Mouse (Mus musculus): ENCODE data around the gene Sdr42e1. TPM values are rescaled to one million over a fixed set of nuclear protein-coding genes. Genes with fewer than 3 reads are reported as not detected.

The Sdr42e1 gene
- polyA plus RNA-seq (2015; fragmentation: Nextera tagmentation; extraction: Ambion mirVana), result 4.0 and 4.2 TPM in 2 replicates

- Histone ChIP-seq H3K4me3 (ENCODE audit: low read length) (peak within 1 kb of the TSS; percentile 61), H3K27ac (ENCODE audit: low read length) (no peak within 1 kb of the TSS), H3K36me3 (ENCODE audit: control insufficient read depth, insufficient read depth, low read length) (no peaks in the 10 kb centered on the region), H3K9ac (ENCODE audit: low read length) (peak within 1 kb of the TSS; percentile 68), H3K27me3 (ENCODE audit: control insufficient read depth, insufficient read depth, low read depth, low read length) (peaks cover 4% of the 10 kb centered on the region; the same call in 1 of the 2 replicates), H3K4me1 (replicated peaks; ENCODE audit: control insufficient read depth, insufficient read depth, low read length) (no peaks in the 10 kb centered on the region), H3K4me2 (ENCODE audit: low read depth, low read length) (peak within 1 kb of the TSS; percentile 73), H3K9me3 (ENCODE audit: control insufficient read depth, low read length) (no peaks in the 10 kb centered on the region)
- 4% methylated on average over 17 of the region's 17 CpGs for WGBS
- peak; percentile 36; the same call in 1 of the 2 replicates for ATAC-seq (ENCODE audit: low read depth)
Measured at GRCm38 (mm10) chr8:117673430-117673830, at the start of gene Sdr42e1. Gene Sdr42e1 (minus strand): TSS chr8:117673689.

- H3K27me3 ChIP-seq (ENCODE audit: control insufficient read depth, insufficient read depth, low read depth, low read length), result no peaks in the 10 kb centered on the region
- 67% methylated on average over 14 of the region's 14 CpGs for WGBS
- H3K4me3 ChIP-seq (ENCODE audit: low read length), result no peak overlapping the region
- no peaks in the 10 kb centered on the region for H3K4me1 ChIP-seq (replicated peaks; ENCODE audit: control insufficient read depth, insufficient read depth, low read length)
- H3K4me2 ChIP-seq (ENCODE audit: low read depth, low read length), result no peak overlapping the region
- H3K27ac ChIP-seq (ENCODE audit: low read length), result no peak overlapping the region
- no peaks in the 10 kb centered on the region for H3K9me3 ChIP-seq (ENCODE audit: control insufficient read depth, low read length)
- H3K9ac ChIP-seq (ENCODE audit: low read length), result no peak overlapping the region
- ATAC-seq (ENCODE audit: low read depth), result no peak
- H3K36me3 ChIP-seq (ENCODE audit: control insufficient read depth, insufficient read depth, low read length), result no peaks in the 10 kb centered on the region
Measured at GRCm38 (mm10) chr8:117718152-117718860, 44.8 kb upstream of the Sdr42e1 start.

- no peak overlapping the region for H3K9ac ChIP-seq (ENCODE audit: low read length)
- H3K27me3 ChIP-seq (ENCODE audit: control insufficient read depth, insufficient read depth, low read depth, low read length), result no peaks in the 10 kb centered on the region
- H3K4me2 ChIP-seq (ENCODE audit: low read depth, low read length), result no peak overlapping the region
- no peak overlapping the region for H3K27ac ChIP-seq (ENCODE audit: low read length)
- no peaks in the 10 kb centered on the region for H3K4me1 ChIP-seq (replicated peaks; ENCODE audit: control insufficient read depth, insufficient read depth, low read length)
- H3K4me3 ChIP-seq (ENCODE audit: low read length), result no peak overlapping the region
- no peaks in the 10 kb centered on the region for H3K36me3 ChIP-seq (ENCODE audit: control insufficient read depth, insufficient read depth, low read length)
- H3K9me3 ChIP-seq (ENCODE audit: control insufficient read depth, low read length), result no peaks in the 10 kb centered on the region
- 64% methylated on average over 5 of the region's 5 CpGs for WGBS
- ATAC-seq (ENCODE audit: low read depth), result no peak
Measured at GRCm38 (mm10) chr8:117715896-117716295, 42.4 kb upstream of the Sdr42e1 start.

- no peak overlapping the region for H3K4me3 ChIP-seq (ENCODE audit: low read length)
- no peaks in the 10 kb centered on the region for H3K27me3 ChIP-seq (ENCODE audit: control insufficient read depth, insufficient read depth, low read depth, low read length)
- no peaks in the 10 kb centered on the region for H3K4me1 ChIP-seq (replicated peaks; ENCODE audit: control insufficient read depth, insufficient read depth, low read length)
- H3K36me3 ChIP-seq (ENCODE audit: control insufficient read depth, insufficient read depth, low read length), result no peaks in the 10 kb centered on the region
- no peaks in the 10 kb centered on the region for H3K9me3 ChIP-seq (ENCODE audit: control insufficient read depth, low read length)
- 80% methylated on average over 5 of the region's 5 CpGs for WGBS
- ATAC-seq (ENCODE audit: low read depth), result no peak
- H3K27ac ChIP-seq (ENCODE audit: low read length), result no peak overlapping the region
- H3K4me2 ChIP-seq (ENCODE audit: low read depth, low read length), result no peak overlapping the region
- H3K9ac ChIP-seq (ENCODE audit: low read length), result no peak overlapping the region
Measured at GRCm38 (mm10) chr8:117714604-117715003, 41.1 kb upstream of the Sdr42e1 start.

- Histone ChIP-seq H3K9me3 (ENCODE audit: control insufficient read depth, low read length) (no peaks in the 10 kb centered on the region), H3K9ac (ENCODE audit: low read length) (no peak overlapping the region), H3K27me3 (ENCODE audit: control insufficient read depth, insufficient read depth, low read depth, low read length) (no peaks in the 10 kb centered on the region), H3K4me3 (ENCODE audit: low read length) (no peak overlapping the region), H3K27ac (ENCODE audit: low read length) (no peak overlapping the region), H3K36me3 (ENCODE audit: control insufficient read depth, insufficient read depth, low read length) (no peaks in the 10 kb centered on the region), H3K4me1 (replicated peaks; ENCODE audit: control insufficient read depth, insufficient read depth, low read length) (no peaks in the 10 kb centered on the region), H3K4me2 (ENCODE audit: low read depth, low read length) (no peak overlapping the region)
- WGBS, result 29% methylated on average over 5 of the region's 5 CpGs
- peak; percentile 66 for ATAC-seq (ENCODE audit: low read depth)
Measured at GRCm38 (mm10) chr8:117712226-117712625, 38.7 kb upstream of the Sdr42e1 start.

- Histone ChIP-seq H3K36me3 (ENCODE audit: control insufficient read depth, insufficient read depth, low read length) (no peaks in the 10 kb centered on the region), H3K27me3 (ENCODE audit: control insufficient read depth, insufficient read depth, low read depth, low read length) (no peaks in the 10 kb centered on the region), H3K4me3 (ENCODE audit: low read length) (no peak overlapping the region), H3K27ac (ENCODE audit: low read length) (no peak overlapping the region), H3K4me1 (replicated peaks; ENCODE audit: control insufficient read depth, insufficient read depth, low read length) (no peaks in the 10 kb centered on the region; the same call in 1 of the 2 replicates), H3K9me3 (ENCODE audit: control insufficient read depth, low read length) (no peaks in the 10 kb centered on the region), H3K4me2 (ENCODE audit: low read depth, low read length) (no peak overlapping the region), H3K9ac (ENCODE audit: low read length) (no peak overlapping the region)
- 82% methylated on average over 4 of the region's 4 CpGs for WGBS
- ATAC-seq (ENCODE audit: low read depth), result no peak
Measured at GRCm38 (mm10) chr8:117706141-117706540, 32.7 kb upstream of the Sdr42e1 start.

GRCm38 (mm10) chr8:117702701-117703100, 29.2 kb upstream of the Sdr42e1 start:
- 58% methylated on average over 10 of the region's 10 CpGs for WGBS
- H3K27ac ChIP-seq (ENCODE audit: low read length), result no peak overlapping the region
- no peak overlapping the region for H3K4me3 ChIP-seq (ENCODE audit: low read length)
- no peaks in the 10 kb centered on the region for H3K36me3 ChIP-seq (ENCODE audit: control insufficient read depth, insufficient read depth, low read length)
- no peak for ATAC-seq (ENCODE audit: low read depth)
- no peaks in the 10 kb centered on the region for H3K27me3 ChIP-seq (ENCODE audit: control insufficient read depth, insufficient read depth, low read depth, low read length)
- no peak overlapping the region for H3K4me2 ChIP-seq (ENCODE audit: low read depth, low read length)
- H3K9me3 ChIP-seq (ENCODE audit: control insufficient read depth, low read length), result no peaks in the 10 kb centered on the region
- no peak overlapping the region for H3K9ac ChIP-seq (ENCODE audit: low read length)
- no peaks in the 10 kb centered on the region; the same call in 1 of the 2 replicates for H3K4me1 ChIP-seq (replicated peaks; ENCODE audit: control insufficient read depth, insufficient read depth, low read length)

- no peak for ATAC-seq (ENCODE audit: low read depth)
- no peaks in the 10 kb centered on the region for H3K36me3 ChIP-seq (ENCODE audit: control insufficient read depth, insufficient read depth, low read length)
- no peak within 1 kb of the TSS for H3K9ac ChIP-seq (ENCODE audit: low read length)
- no peak within 1 kb of the TSS for H3K4me2 ChIP-seq (ENCODE audit: low read depth, low read length)
- no peaks in the 10 kb centered on the region for H3K27me3 ChIP-seq (ENCODE audit: control insufficient read depth, insufficient read depth, low read depth, low read length)
- no peak within 1 kb of the TSS for H3K27ac ChIP-seq (ENCODE audit: low read length)
- H3K9me3 ChIP-seq (ENCODE audit: control insufficient read depth, low read length), result no peaks in the 10 kb centered on the region
- WGBS, result 47% methylated on average over 13 of the region's 13 CpGs
- no peak within 1 kb of the TSS for H3K4me3 ChIP-seq (ENCODE audit: low read length)
- H3K4me1 ChIP-seq (replicated peaks; ENCODE audit: control insufficient read depth, insufficient read depth, low read length), result no peaks in the 10 kb centered on the region; the same call in 1 of the 2 replicates
Measured at GRCm38 (mm10) chr8:117701859-117702258, 28.4 kb upstream of the Sdr42e1 start, which contains the start of gene Hsd17b2. Gene Hsd17b2 (plus strand): TSS chr8:117701904.

GRCm38 (mm10) chr8:117701246-117701645, 27.8 kb upstream of the Sdr42e1 start:
- H3K9me3 ChIP-seq (ENCODE audit: control insufficient read depth, low read length), result no peaks in the 10 kb centered on the region
- 86% methylated on average over 8 of the region's 8 CpGs for WGBS

More at GRCm38 (mm10) chr8:117701246-117701645, 27.8 kb upstream of the Sdr42e1 start:
- H3K27me3 ChIP-seq (ENCODE audit: control insufficient read depth, insufficient read depth, low read depth, low read length), result no peaks in the 10 kb centered on the region
- no peaks in the 10 kb centered on the region; the same call in 1 of the 2 replicates for H3K4me1 ChIP-seq (replicated peaks; ENCODE audit: control insufficient read depth, insufficient read depth, low read length)
- no peak overlapping the region for H3K9ac ChIP-seq (ENCODE audit: low read length)
- H3K27ac ChIP-seq (ENCODE audit: low read length), result no peak overlapping the region
- no peak for ATAC-seq (ENCODE audit: low read depth)
- no peak overlapping the region for H3K4me2 ChIP-seq (ENCODE audit: low read depth, low read length)
- H3K36me3 ChIP-seq (ENCODE audit: control insufficient read depth, insufficient read depth, low read length), result no peaks in the 10 kb centered on the region
- no peak overlapping the region for H3K4me3 ChIP-seq (ENCODE audit: low read length)
